Mouse (Mus musculus) macrophage (primary cell): Measurements from ENCODE around the gene Ufc1. TPM values are rescaled to one million over a fixed set of nuclear protein-coding genes. Genes with fewer than 3 reads are reported as not detected.
A peak's percentile ranks its signal among the peaks of the same experiment; 100 is the strongest.

Experiments
- H3K27ac ChIP-seq: fragments of 350-480 bp; formaldehyde crosslinking; 2 replicates; pipeline ENCODE4 v1.9.0; 2021
- H3K36me3 ChIP-seq: fragments of 350-480 bp; formaldehyde crosslinking; 2 replicates; pipeline ENCODE4 v1.9.0; 2021; ENCODE audit errors: inconsistent target
- H3K4me3 ChIP-seq: fragments of 350-480 bp; formaldehyde crosslinking; 2 replicates; pipeline ENCODE4 v1.9.0; 2021; ENCODE audit errors: inconsistent target
- H3K79me2 ChIP-seq: fragments of 350-480 bp; formaldehyde crosslinking; 2 replicates; pipeline ENCODE4 v1.9.0; 2021; ENCODE audit errors: inconsistent target
- WGBS: methylation state at CpG from one replicate; pipeline ENCODE4 v1.1.7; 2026; ENCODE audit warnings: inconsistent platforms; ENCODE audit not compliant: missing documents; 5-methylcytosine and 5-hydroxymethylcytosine counted together
- polyA plus RNA-seq: library from polyadenylated mRNA; stranded (reverse); fragments of 250-400 nt; gene quantifications from 3 replicates; pipeline ENCODE4 v1.2.4, GENCODE M21; 2018; ENCODE audit warnings: inconsistent platforms

Gene Ufc1
- polyA plus RNA-seq, 1 experiment from 2014 or later, result 67.0 TPM

DNA sequence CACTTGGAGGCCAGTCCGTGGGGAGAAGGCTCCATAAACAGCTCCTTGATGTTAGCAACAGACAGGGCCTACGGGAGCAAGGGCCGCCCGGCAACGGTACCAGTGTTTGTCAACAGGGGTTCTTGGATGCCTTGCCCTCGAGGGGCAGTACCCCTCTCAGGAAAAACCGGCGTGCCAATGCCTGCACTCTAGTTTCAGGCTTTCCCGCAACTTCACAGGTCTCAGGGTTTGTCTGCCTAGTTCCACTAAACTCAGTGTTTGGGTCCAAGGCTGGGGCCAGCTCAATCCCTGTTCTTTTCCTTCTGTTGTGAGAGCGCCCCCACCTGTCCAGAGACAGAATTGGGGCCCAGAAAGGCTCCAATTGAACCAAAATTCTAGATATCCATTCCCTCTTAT is 13.3 kb downstream of the Ufc1 start:
- H3K79me2 ChIP-seq, result peaks cover 19% of the 10 kb centered on the region; the same call in 1 of the 2 replicates
- H3K36me3 ChIP-seq, result peaks cover 20% of the 10 kb centered on the region
- WGBS, result 0% methylated on average over 10 of the region's 10 CpGs
- peak overlapping the region; percentile 69 for H3K4me3 ChIP-seq
- peak overlapping the region; percentile 81 for H3K27ac ChIP-seq

DNA sequence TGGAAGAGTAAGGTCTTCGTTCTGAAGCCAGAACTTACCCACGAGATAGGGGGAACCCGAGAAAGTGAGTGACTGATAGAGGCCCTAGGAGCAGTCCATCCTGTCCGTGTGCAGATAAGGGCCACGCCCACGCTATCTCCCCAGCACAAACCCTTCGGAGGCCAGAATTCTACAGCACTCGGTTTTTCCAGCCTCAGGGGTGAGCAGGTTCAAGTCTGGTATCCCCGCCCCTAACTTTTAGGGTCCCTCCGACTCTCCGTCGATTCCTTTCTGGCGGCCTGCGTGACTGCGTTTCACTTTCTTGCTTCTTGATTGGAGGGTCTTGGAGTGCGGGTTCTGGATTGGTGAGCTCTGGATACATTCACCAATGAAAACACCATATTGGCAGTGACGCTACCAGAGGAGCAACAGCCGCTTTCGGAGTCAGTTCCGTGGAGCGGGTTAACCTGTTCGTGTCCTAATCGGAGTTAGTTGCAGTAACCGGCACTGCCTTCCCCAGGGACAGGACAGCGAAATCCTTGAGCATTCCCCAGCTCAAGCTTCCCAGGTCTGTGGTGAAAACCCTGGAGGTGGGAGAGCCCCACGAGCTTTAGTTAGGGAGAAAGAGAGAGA is 13.8 kb downstream of the Ufc1 start, which contains the start of gene Ppox:
Gene Ppox (minus strand): TSS at position 271 of the 612 bp plus-strand sequence.
- peaks cover 15% of the 10 kb centered on the region; the same call in 1 of the 2 replicates for H3K79me2 ChIP-seq
- under 1% methylated on average over 26 of the region's 26 CpGs for WGBS
- H3K4me3 ChIP-seq, result peak within 1 kb of the TSS; percentile 69
- peak within 1 kb of the TSS; percentile 81 for H3K27ac ChIP-seq
- H3K36me3 ChIP-seq, result peaks cover 25% of the 10 kb centered on the region

DNA sequence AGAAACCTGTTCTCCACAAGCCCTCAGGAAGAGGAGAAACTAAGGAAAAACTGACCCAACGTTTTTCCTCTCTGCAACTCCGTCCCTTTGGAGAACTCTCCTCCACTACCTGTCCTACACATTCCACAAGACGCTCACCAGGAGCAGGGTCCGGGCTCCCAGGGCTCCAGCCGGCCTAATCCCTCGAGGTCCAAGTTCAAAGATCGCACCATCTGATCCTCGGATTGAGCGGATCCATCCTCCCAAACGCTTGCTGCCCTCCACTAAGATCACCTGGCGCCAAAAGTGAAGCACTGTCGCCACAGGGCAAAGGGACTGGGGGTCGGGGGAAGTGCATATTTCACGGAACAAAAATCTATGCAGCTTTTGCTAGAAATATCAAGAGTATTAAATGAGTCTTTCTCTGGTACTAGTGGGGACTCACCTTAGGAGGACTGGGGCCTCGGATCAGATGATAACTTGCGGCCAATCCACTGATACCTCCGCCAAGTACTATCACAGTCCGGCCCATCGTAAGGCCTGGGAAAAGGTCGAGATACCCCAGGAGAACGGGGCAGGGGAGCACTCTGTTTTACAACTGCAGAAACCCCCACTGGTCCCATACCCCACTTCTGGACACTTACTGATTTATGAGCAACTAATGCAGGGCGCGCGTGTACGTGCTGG is 14.4 kb downstream of the Ufc1 start:
- peaks cover 15% of the 10 kb centered on the region; the same call in 1 of the 2 replicates for H3K79me2 ChIP-seq
- peaks cover 30% of the 10 kb centered on the region for H3K36me3 ChIP-seq
- H3K4me3 ChIP-seq, result peak overlapping the region; percentile 69
- WGBS, result 8% methylated on average over 25 of the region's 25 CpGs
- peak overlapping the region; percentile 81 for H3K27ac ChIP-seq

GRCm38 (mm10) chr1:171279721-171280120 is 15.1 kb downstream of the Ufc1 start:
- Histone ChIP-seq H3K27ac (no peak overlapping the region), H3K4me3 (peak overlapping the region; percentile 69; the same call in 1 of the 2 replicates)

DNA sequence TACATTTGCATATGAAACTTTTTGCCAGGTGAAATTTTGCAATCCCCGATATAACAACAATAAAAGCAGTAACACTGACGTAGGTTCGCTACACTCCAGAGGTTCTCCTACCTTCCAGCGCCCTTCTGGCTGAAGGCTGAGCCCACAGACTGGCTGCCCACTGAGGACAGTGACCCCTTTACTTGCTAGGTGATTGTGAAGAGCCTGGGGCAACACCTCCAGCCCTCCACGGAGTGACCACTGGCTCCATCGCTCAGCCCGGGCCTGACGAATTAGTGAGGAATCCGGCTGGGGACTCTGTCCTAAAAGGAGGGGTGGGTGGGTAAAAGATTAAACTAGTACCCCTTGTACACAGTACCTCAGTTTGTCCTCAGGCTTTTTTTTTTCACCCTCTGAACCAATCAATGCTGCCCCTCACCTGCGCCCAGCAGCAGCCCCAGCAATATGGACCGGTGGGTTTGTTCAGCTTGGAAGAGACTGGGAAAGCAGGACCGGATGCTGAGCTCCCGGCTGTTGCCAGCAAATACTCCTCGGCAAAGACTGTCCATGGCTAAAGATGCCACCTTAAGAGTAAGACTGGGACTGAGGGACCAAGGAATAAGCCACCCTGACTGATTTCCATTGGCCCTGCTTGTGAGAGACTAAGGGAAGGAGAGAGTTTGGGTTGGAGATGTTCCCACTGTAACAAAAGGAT is 15.7 kb downstream of the Ufc1 start:
- Histone ChIP-seq H3K27ac (no peak overlapping the region), H3K4me3 (no peak overlapping the region), H3K79me2 (peaks cover 15% of the 10 kb centered on the region; the same call in 1 of the 2 replicates), H3K36me3 (peaks cover 43% of the 10 kb centered on the region)
- 99% methylated on average over 14 of the region's 14 CpGs for WGBS

More at GRCm38 (mm10) chr1:171279721-171280120, 15.1 kb downstream of the Ufc1 start:
- Histone ChIP-seq H3K79me2 (peaks cover 15% of the 10 kb centered on the region; the same call in 1 of the 2 replicates), H3K36me3 (peaks cover 37% of the 10 kb centered on the region)
- 84% methylated on average over 5 of the region's 5 CpGs for WGBS

GRCm38 (mm10) chr1:171278436-171278835 is 16.4 kb downstream of the Ufc1 start:
- Histone ChIP-seq H3K4me3 (no peak overlapping the region), H3K27ac (no peak overlapping the region)

DNA sequence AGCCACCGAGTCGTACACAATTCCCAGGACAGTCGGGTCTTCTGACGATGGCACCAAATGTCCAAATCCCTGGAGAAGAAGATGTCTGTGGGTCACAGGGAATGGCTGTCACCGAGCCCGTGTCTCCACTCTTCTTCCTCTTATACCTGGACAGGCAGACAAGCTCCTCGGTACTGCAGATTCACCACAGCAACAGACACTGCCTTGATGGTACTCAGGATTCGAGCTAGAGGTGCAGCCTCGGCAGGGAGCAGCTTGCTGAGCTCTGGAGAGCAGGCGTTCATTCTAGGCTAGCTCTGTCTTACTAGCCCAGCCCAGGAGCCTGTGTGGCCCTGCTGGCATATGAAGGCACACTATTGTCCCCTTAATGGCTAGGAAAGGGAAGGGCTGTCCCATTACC is 17.1 kb downstream of the Ufc1 start:
- no peak overlapping the region for H3K27ac ChIP-seq
- H3K36me3 ChIP-seq, result peaks cover 50% of the 10 kb centered on the region
- 95% methylated on average over 10 of the region's 10 CpGs for WGBS
- H3K79me2 ChIP-seq, result peaks cover 20% of the 10 kb centered on the region; the same call in 1 of the 2 replicates
- no peak overlapping the region for H3K4me3 ChIP-seq

More at GRCm38 (mm10) chr1:171278436-171278835, 16.4 kb downstream of the Ufc1 start:
- Histone ChIP-seq H3K36me3 (peaks cover 50% of the 10 kb centered on the region), H3K79me2 (peaks cover 15% of the 10 kb centered on the region; the same call in 1 of the 2 replicates)
- WGBS, result 96% methylated on average over 8 of the region's 8 CpGs

GRCm38 (mm10) chr1:171276110-171276748 is 18.6 kb downstream of the Ufc1 start:
- Histone ChIP-seq H3K79me2 (peaks cover 19% of the 10 kb centered on the region; the same call in 1 of the 2 replicates), H3K36me3 (peaks cover 50% of the 10 kb centered on the region), H3K27ac (no peak overlapping the region), H3K4me3 (no peak overlapping the region)
- 92% methylated on average over 14 of the region's 14 CpGs for WGBS

GRCm38 (mm10) chr1:171275144-171275734 is 19.6 kb downstream of the Ufc1 start:
- H3K79me2 ChIP-seq, result peaks cover 25% of the 10 kb centered on the region
- 94% methylated on average over 11 of the region's 11 CpGs for WGBS
- peaks cover 50% of the 10 kb centered on the region for H3K36me3 ChIP-seq
- H3K4me3 ChIP-seq, result no peak overlapping the region
- H3K27ac ChIP-seq, result no peak overlapping the region

DNA sequence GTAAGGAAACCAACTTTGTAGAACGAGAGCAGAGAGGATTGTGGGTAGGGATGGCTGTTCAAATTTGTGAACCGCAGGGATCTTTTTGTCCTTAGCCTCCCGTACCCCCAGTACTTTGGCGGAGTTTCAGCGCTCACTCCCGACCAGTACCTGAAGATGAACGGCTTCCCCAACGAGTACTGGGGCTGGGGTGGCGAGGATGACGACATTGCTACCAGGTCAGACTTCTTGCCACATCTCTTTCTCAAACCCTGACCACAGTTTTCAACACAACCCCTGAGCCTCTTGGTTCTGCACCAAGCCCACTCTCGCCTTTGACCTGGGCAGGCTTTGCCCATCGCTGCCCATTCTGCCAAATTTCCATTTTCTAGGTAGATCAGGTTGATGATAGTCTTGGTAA is 20.7 kb downstream of the Ufc1 start:
- H3K79me2 ChIP-seq, result peaks cover 20% of the 10 kb centered on the region
- H3K4me3 ChIP-seq, result no peak overlapping the region
- 72% methylated on average over 12 of the region's 12 CpGs for WGBS
- peaks cover 48% of the 10 kb centered on the region for H3K36me3 ChIP-seq
- no peak overlapping the region for H3K27ac ChIP-seq

DNA sequence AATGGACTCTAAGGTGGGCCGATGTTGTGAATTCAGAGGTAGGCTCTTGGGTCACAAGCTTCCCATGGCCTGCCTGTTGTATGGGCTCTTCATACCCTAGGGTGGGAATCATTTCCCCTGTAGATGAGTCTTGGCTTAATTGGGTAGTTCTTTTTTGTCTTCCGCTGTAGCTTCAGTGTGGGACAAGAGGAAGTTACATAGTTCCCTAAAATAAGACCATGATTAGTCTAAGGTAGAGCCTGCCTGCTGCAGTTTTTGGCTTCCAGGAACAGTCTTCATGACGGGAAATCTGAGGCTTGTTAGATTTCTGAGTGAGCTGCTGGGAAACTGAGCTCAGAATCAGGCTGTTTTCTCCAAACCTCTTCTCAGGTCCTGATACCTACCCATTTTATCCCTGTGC is 22.7 kb downstream of the Ufc1 start:
- no peak overlapping the region for H3K4me3 ChIP-seq
- peaks cover 20% of the 10 kb centered on the region for H3K79me2 ChIP-seq
- H3K27ac ChIP-seq, result peak overlapping the region; percentile 53
- WGBS, result 25% methylated on average over 3 of the region's 3 CpGs
- peaks cover 35% of the 10 kb centered on the region for H3K36me3 ChIP-seq

DNA sequence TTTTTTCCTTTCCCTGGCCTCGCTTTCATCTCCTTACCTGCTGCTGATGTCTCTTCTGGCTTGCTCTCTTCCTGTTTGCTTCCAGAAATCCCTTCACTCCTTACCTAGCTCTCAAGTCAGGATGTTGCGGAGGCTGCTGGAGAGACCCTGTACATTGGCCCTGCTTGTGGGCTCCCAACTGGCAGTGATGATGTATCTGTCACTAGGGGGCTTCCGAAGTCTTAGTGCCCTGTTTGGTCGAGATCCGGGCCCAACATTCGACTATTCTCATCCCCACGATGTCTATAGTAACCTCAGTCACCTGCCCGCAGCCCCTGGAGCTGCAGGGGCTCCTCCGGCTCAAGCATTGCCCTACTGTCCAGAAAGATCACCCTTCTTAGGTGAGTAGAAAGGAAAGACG is 23.2 kb downstream of the Ufc1 start:
- peaks cover 30% of the 10 kb centered on the region for H3K36me3 ChIP-seq
- peak overlapping the region; percentile 53 for H3K27ac ChIP-seq
- WGBS, result 70% methylated on average over 9 of the region's 10 CpGs
- no peak overlapping the region for H3K4me3 ChIP-seq
- peaks cover 20% of the 10 kb centered on the region for H3K79me2 ChIP-seq

- 0 out of 2 replicates have a peak overlapping the region, but pooled peaks have one; percentile 53 for H3K27ac ChIP-seq
- H3K4me3 ChIP-seq, result peak overlapping the region; percentile 99
- H3K79me2 ChIP-seq, result peaks cover 20% of the 10 kb centered on the region
- WGBS, result 72% methylated on average over 8 of the region's 9 CpGs
- H3K36me3 ChIP-seq, result peaks cover 26% of the 10 kb centered on the region
Measured at GRCm38 (mm10) chr1:171271196-171271595, 23.6 kb downstream of the Ufc1 start.

GRCm38 (mm10) chr1:171270573-171270900 is 24.3 kb downstream of the Ufc1 start:
- peaks cover 21% of the 10 kb centered on the region for H3K36me3 ChIP-seq
- H3K79me2 ChIP-seq, result peaks cover 20% of the 10 kb centered on the region
- 1% methylated on average over 19 of the region's 19 CpGs for WGBS
- H3K27ac ChIP-seq, result peak overlapping the region; percentile 48
- H3K4me3 ChIP-seq, result peak overlapping the region; percentile 99
